Mouse (Mus musculus) midbrain, embryonic 16.5 days (tissue): ENCODE measurements around the gene Galp. TPM values are rescaled to one million over a fixed set of nuclear protein-coding genes. Genes with fewer than 3 reads are reported as not detected.
A peak's percentile ranks its signal among the peaks of the same experiment; 100 is the strongest.

Source experiments
- ATAC-seq: fragments of 200-750 bp; cut with Nextera tagmentation; 2 replicates; pipeline ENCODE4 v1.8.0; 2017; ENCODE audit warnings: moderate TSS enrichment
- H3K27ac ChIP-seq: fragments of 300-500 bp; sonication (generic); 2 replicates; pipeline ENCODE4 v1.5.1; 2014; ENCODE audit warnings: mild to moderate bottlenecking, low read length, mixed read lengths
- H3K27me3 ChIP-seq: fragments of 300-500 bp; sonication (generic); 2 replicates; pipeline ENCODE4 v1.6.1; 2014; ENCODE audit warnings: low read depth, low read length, mixed read lengths; ENCODE audit not compliant: control insufficient read depth, insufficient read depth
- H3K36me3 ChIP-seq: fragments of 300-500 bp; sonication (generic); 2 replicates; pipeline ENCODE4 v1.6.1; 2014; ENCODE audit warnings: mild to moderate bottlenecking, low read length, moderate library complexity, mixed read lengths; ENCODE audit not compliant: control insufficient read depth, insufficient read depth
- H3K4me1 ChIP-seq: fragments of 300-500 bp; sonication (generic); 2 replicates; pipeline ENCODE4 v1.6.1; 2014; ENCODE audit warnings: mild to moderate bottlenecking, low read length, mixed read lengths; ENCODE audit not compliant: control insufficient read depth, insufficient read depth
- H3K4me2 ChIP-seq: fragments of 300-500 bp; sonication (generic); 2 replicates; pipeline ENCODE4 v1.6.1; 2014; ENCODE audit warnings: mild to moderate bottlenecking, low read length, mixed read lengths
- H3K4me3 ChIP-seq: fragments of 300-500 bp; sonication (generic); 2 replicates; pipeline ENCODE4 v1.5.1; 2014; ENCODE audit warnings: low read depth, mild to moderate bottlenecking, low read length, moderate library complexity, mixed read lengths
- H3K9ac ChIP-seq: fragments of 300-500 bp; sonication (generic); 2 replicates; pipeline ENCODE4 v1.6.1; 2014; ENCODE audit warnings: low read depth, low read length, mixed read lengths
- H3K9me3 ChIP-seq: fragments of 300-500 bp; sonication (generic); replicated peaks from 2 replicates; pipeline ENCODE4 v1.6.1; 2014; ENCODE audit warnings: mild to moderate bottlenecking, low read length, mixed read lengths; ENCODE audit not compliant: control insufficient read depth, poor library complexity, severe bottlenecking
- WGBS: fragments of 180-500 bp; shearing (Covaris S2); extraction: QIAGEN DNeasy Blood & Tissue Kit; methylation state at CpG from one replicate; pipeline ENCODE4 v1.1.7; 2014; 5-methylcytosine and 5-hydroxymethylcytosine counted together
- polyA plus RNA-seq: library from polyadenylated mRNA; unstranded; fragments of >200 nt; fragmentation: Nextera tagmentation; extraction: Ambion mirVana; gene quantifications from 2 replicates; pipeline ENCODE4 v1.2.1, GENCODE M21; 2015

Galp gene
- not detected in 2 replicates for polyA plus RNA-seq

DNA sequence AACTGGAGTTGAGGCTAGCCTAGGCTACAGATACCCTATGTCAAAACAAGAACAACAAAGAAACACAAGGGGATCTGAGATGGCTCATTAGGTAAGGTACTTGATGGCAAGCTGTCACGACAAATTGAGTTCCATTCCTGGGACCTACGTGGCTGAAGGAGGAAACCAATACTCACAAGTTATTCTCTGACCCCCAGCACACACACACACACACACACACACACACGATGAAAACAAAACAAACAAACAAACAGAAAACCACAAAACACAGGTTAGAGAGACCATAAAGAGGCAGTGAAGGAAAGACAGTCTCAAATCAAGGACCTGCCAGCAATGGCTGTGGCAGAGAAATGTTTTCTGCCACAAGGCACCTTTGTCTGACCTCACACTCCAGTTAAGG lies at the start of gene Galp:
TSS of gene Galp (plus strand) at position 301 of the 400 bp plus-strand sequence.
- Histone ChIP-seq H3K36me3 (no peaks in the 10 kb centered on the region), H3K9ac (no peak within 1 kb of the TSS), H3K27me3 (no peaks in the 10 kb centered on the region; the same call in 1 of the 2 replicates), H3K9me3 (no peaks in the 10 kb centered on the region), H3K4me3 (no peak within 1 kb of the TSS), H3K27ac (no peak within 1 kb of the TSS), H3K4me2 (no peak within 1 kb of the TSS), H3K4me1 (no peaks in the 10 kb centered on the region)
- 78% methylated on average over 3 of the region's 3 CpGs for WGBS
- ATAC-seq: no peak

DNA sequence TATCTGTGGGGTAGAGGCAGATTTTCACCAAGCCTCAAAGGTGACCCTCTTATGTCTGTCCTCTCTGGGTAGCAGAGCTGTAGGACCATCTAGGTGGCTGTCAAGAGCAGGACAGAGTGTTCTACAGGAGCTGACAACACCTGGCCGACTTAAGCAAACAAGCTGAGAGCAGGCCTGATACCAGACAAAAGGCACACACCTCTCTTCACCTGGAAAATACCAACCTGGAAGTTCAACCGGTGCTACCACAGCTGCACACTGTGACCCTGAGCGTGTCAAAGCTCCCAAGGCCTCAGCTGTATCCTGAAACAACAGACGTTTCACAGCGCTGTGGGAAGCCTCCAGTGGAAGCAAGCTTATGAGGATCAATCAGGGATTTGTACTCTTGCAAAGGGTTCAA lies 49.2 kb upstream of the Galp start:
- no peak overlapping the region for H3K4me3 ChIP-seq
- H3K4me2 ChIP-seq: no peak overlapping the region
- H3K9me3 ChIP-seq: no peaks in the 10 kb centered on the region
- no peak overlapping the region for H3K27ac ChIP-seq
- 83% methylated on average over 5 of the region's 5 CpGs for WGBS
- ATAC-seq: no peak
- H3K4me1 ChIP-seq: peaks cover 7% of the 10 kb centered on the region; the same call in 1 of the 2 replicates
- no peaks in the 10 kb centered on the region for H3K27me3 ChIP-seq
- no peaks in the 10 kb centered on the region for H3K36me3 ChIP-seq
- H3K9ac ChIP-seq: no peak overlapping the region

DNA sequence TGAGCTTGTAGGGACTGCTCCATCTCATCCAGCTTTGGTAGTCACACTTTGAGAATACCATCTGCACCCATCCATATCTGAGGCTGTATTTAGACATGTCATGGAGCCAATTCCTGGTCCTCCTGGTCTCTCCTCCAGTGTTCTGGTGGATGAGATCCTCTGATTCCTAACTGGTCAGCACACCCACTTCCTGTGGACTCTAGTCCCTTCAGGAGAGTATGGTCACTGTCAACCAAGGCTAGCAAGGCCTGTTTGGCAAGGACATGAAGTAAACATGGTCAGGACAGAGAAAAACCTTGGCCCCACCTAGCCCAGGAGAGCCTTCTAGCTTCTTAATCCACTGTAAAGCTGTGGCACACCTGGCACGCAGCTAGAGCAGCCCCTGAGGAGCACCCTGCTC lies 45.6 kb upstream of the Galp start:
- no peak overlapping the region for H3K4me3 ChIP-seq
- no peaks in the 10 kb centered on the region for H3K9me3 ChIP-seq
- H3K36me3 ChIP-seq: no peaks in the 10 kb centered on the region
- H3K9ac ChIP-seq: no peak overlapping the region
- ATAC-seq: no peak
- H3K27ac ChIP-seq: no peak overlapping the region
- H3K27me3 ChIP-seq: no peaks in the 10 kb centered on the region
- no peak overlapping the region for H3K4me2 ChIP-seq
- peaks cover 14% of the 10 kb centered on the region for H3K4me1 ChIP-seq
- 95% methylated on average over 1 of the region's 1 CpGs for WGBS

DNA sequence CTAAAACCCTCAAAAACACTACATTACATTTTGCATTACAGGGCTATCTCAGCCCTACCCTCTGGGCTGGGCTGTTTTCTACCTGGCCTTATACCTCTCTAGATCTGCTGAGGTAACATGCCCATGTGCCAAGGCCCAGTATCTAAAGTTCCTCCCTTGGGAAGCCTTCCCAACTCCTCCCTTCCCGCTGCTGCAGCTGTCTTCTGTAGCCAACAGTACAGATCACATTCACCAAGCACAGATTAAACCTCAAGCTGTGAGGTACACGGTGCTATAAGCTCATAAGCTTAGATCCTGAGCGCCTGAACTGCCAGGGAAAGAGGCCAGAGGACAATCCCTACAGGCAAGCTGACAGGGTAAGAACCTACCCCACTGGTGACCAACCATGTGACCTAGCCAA lies 44.9 kb upstream of the Galp start:
- Histone ChIP-seq H3K4me3 (no peak overlapping the region), H3K9me3 (no peaks in the 10 kb centered on the region), H3K9ac (no peak overlapping the region), H3K36me3 (no peaks in the 10 kb centered on the region), H3K27ac (no peak overlapping the region), H3K27me3 (no peaks in the 10 kb centered on the region), H3K4me1 (peaks cover 20% of the 10 kb centered on the region), H3K4me2 (no peak overlapping the region)
- no peak for ATAC-seq
- WGBS: 72% methylated on average over 3 of the region's 3 CpGs

DNA sequence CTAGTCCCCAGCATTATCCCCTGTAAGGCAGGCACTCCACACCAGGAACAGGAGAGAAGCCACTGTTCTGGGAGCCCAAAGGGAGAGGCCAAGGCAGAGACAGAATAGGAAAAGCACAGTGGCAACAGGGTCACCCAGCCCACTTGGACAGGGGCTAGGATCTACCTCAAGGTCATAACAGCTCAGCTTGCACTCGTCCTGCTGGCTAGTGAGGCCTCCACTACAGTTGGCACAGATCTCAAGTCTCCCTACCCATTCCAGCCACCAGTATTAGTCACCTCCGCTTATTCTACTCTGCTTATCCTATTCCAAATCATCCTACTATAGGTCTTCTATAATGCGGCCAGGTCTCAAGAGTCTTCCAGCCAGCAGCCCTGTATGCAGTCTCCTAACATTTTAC lies 43.8 kb upstream of the Galp start:
- no peak for ATAC-seq
- no peak overlapping the region for H3K4me3 ChIP-seq
- no peak overlapping the region for H3K9ac ChIP-seq
- no peaks in the 10 kb centered on the region for H3K36me3 ChIP-seq
- H3K27ac ChIP-seq: no peak overlapping the region
- no peaks in the 10 kb centered on the region for H3K27me3 ChIP-seq
- H3K9me3 ChIP-seq: no peaks in the 10 kb centered on the region
- WGBS: 96% methylated on average over 3 of the region's 3 CpGs
- H3K4me1 ChIP-seq: peaks cover 20% of the 10 kb centered on the region
- no peak overlapping the region for H3K4me2 ChIP-seq

DNA sequence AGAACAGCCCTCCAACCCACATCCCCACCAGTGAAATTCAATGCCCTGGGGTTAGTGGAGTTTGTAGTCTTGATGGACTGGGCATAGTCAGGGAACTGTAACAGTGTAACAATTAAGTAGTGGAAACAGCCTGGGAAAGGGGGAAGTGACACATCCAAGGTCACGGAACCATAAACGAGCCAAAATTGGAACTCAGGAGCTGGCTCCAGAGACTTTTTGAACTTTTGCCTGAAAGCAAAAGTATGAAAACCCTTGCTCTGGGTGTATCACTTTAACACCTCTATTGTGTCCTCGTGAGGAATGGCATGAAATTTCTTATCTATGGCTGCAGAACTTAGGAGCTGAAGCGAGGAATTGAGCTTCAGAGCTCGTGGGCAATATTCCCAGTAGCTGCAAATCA lies 42.7 kb upstream of the Galp start:
- 85% methylated on average over 5 of the region's 5 CpGs for WGBS
- peak overlapping the region; percentile 93 for H3K9ac ChIP-seq
- H3K4me3 ChIP-seq: peak overlapping the region; percentile 84; the same call in 1 of the 2 replicates

DNA sequence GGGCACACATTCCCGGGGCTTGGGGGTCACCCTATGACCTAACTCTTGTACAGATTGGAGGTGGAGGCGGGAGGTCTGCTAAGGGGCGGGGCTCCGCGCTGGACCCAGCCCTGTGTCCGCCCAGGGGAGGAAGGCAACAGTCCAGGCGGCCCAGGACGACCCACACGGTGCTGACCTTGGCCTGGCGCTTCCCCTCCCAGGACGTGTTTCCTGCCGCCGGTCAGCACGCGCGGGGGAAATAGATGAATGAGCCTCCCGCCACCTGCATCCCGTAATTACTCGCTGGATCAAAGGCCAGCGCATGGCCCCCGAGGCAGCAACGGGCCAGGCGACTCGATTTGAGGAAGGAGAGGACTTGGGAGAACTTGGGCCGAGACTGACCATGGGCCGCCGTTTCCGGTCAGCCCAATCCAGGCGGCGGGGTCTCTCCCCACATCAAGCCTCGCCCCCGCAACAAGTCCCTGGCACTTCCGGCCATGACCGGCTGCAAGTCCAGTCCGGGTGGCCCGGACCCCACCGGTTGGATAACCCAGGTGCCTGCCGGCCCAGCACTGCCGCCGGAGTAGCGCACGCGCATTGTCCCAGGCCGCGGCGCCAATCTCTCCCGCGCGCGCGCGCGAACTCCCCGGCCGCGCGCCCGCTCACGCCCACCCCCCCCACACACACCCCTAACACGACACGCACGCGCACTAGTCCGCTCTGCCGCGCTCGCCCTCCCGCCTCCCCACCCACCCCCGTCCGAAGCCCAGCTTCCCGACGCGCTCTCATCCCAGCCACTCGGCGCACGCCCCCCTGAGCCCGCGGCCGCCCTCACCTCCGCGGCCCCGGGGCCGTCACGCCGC lies 41.6 kb upstream of the Galp start:
- Histone ChIP-seq H3K4me2 (peak overlapping the region; percentile 98), H3K36me3 (no peaks in the 10 kb centered on the region), H3K9ac (peak overlapping the region; percentile 93), H3K4me1 (peaks cover 20% of the 10 kb centered on the region), H3K27ac (peak overlapping the region; percentile 96), H3K27me3 (no peaks in the 10 kb centered on the region), H3K9me3 (no peaks in the 10 kb centered on the region), H3K4me3 (peak overlapping the region; percentile 84)
- 0% methylated on average over 79 of the region's 85 CpGs for WGBS
- ATAC-seq: peak; percentile 80

More for the DNA sequence above, 42.7 kb upstream of the Galp start:
- peak overlapping the region; percentile 98 for H3K4me2 ChIP-seq
- no peak for ATAC-seq
- no peaks in the 10 kb centered on the region for H3K36me3 ChIP-seq
- H3K27me3 ChIP-seq: no peaks in the 10 kb centered on the region
- peaks cover 20% of the 10 kb centered on the region for H3K4me1 ChIP-seq
- no peak overlapping the region for H3K27ac ChIP-seq
- H3K9me3 ChIP-seq: no peaks in the 10 kb centered on the region

DNA sequence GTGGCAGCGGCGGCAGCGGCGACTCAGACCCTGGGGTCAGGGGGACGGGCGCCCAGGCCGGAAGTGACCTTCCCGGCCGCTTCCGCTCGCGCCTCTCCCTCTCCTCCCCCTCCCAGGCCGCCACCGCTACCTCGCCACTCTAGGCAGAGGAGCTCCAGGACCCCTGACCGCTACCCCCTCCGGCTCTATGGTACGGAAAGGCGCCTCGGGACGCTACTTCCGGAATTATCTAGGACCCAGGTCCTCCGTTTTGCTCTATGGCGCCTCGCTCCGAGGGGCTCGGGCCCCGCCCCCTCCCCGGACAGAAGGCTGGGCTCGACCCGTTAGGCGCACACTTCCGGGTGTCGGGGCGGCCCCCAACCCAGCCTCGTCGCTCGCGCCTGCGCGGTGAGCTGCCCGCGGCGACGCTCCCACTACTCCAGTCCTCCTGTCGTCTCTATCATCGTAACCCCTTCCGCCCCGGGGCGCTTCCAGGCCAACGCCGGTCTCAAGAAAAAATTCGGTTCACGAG lies 40.9 kb upstream of the Galp start, which contains the start of gene Zfp787:
TSS of gene Zfp787 (minus strand) at position 97 of the 511 bp plus-strand sequence.
- peak within 1 kb of the TSS; percentile 84 for H3K4me3 ChIP-seq
- peak within 1 kb of the TSS; percentile 93 for H3K9ac ChIP-seq
- no peaks in the 10 kb centered on the region for H3K9me3 ChIP-seq
- peak within 1 kb of the TSS; percentile 98 for H3K4me2 ChIP-seq
- under 1% methylated on average over 43 of the region's 54 CpGs for WGBS
- peak; percentile 97 for ATAC-seq
- H3K36me3 ChIP-seq: no peaks in the 10 kb centered on the region
- H3K4me1 ChIP-seq: peaks cover 20% of the 10 kb centered on the region
- peak within 1 kb of the TSS; percentile 96 for H3K27ac ChIP-seq
- no peaks in the 10 kb centered on the region for H3K27me3 ChIP-seq

DNA sequence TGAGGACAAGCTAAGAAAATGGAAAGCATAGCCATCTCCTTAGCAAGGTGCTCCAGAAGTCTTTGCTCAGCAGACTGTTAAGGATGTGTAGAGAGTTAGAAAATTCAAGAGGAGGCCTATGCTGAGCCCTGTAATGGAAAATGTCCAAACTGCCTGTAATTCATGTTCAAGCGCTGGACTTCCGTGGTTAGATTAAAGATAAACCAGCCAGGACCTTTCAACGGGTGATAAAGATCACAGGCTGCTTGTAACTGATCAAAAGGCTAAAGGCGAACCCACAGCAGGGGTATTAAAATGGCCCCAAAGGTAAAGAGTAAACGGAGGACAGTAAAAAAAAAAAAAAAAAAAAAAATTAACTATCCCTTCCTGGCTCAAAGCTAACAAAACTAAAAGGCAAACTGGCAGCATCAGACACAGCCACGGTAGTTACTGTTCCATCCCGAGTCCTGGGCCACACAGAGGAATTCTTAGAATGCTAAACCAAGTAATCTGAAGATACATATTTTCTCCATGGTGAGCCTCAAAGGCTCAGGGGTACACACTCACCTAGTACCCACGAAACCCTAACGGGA lies 39.9 kb upstream of the Galp start:
- WGBS: 77% methylated on average over 9 of the region's 9 CpGs
- Histone ChIP-seq H3K27me3 (no peaks in the 10 kb centered on the region), H3K9me3 (no peaks in the 10 kb centered on the region), H3K4me2 (peak overlapping the region; percentile 57), H3K27ac (no peak overlapping the region; the same call in 1 of the 2 replicates), H3K4me3 (peak overlapping the region; percentile 84), H3K36me3 (no peaks in the 10 kb centered on the region), H3K4me1 (peaks cover 20% of the 10 kb centered on the region), H3K9ac (peak overlapping the region; percentile 57)
- no peak for ATAC-seq
